Mouse (Mus musculus) kidney, postnatal 14 days (tissue): ENCODE data around the gene Olfr459.

ENCODE experiments used
- DNase-seq: peaks from one replicate; pipeline ENCODE4 v3.0.0; 2022; ENCODE audit warnings: mixed read lengths

Gene Olfr459

GRCm38 (mm10) chr6:41775077-41775476, at the start of gene Olfr459:
Olfr459 (minus strand) TSS chr6:41775177.
- DNase-seq, result no peak

- DNase-seq, result no peak
Observed at GRCm38 (mm10) chr6:41824086-41824485, 49.1 kb upstream of the Olfr459 start.

GRCm38 (mm10) chr6:41786700-41787099, 11.7 kb upstream of the Olfr459 start:
- DNase-seq, result no peak

GRCm38 (mm10) chr6:41775721-41776120, 744 bp upstream of the Olfr459 start:
- no peak for DNase-seq

- DNase-seq, result no peak
Observed at GRCm38 (mm10) chr6:41769872-41770271, 5.1 kb downstream of the Olfr459 start.

- no peak for DNase-seq
Observed at GRCm38 (mm10) chr6:41764306-41764705, 10.7 kb downstream of the Olfr459 start.

GRCm38 (mm10) chr6:41762370-41762757, 12.6 kb downstream of the Olfr459 start:
- no peak for DNase-seq

GRCm38 (mm10) chr6:41761702-41762369, 13.1 kb downstream of the Olfr459 start:
- DNase-seq, result peak; percentile 66

- no peak for DNase-seq
Observed at GRCm38 (mm10) chr6:41759618-41760017, 15.4 kb downstream of the Olfr459 start.

- no peak for DNase-seq
Observed at GRCm38 (mm10) chr6:41758421-41758820, 16.6 kb downstream of the Olfr459 start.

- no peak for DNase-seq
Observed at GRCm38 (mm10) chr6:41757199-41757598, 17.8 kb downstream of the Olfr459 start.

- DNase-seq, result no peak
Observed at GRCm38 (mm10) chr6:41754626-41755025, 20.4 kb downstream of the Olfr459 start.

- no peak for DNase-seq
Observed at GRCm38 (mm10) chr6:41744664-41745392, 30.1 kb downstream of the Olfr459 start.

- DNase-seq, result no peak
Observed at GRCm38 (mm10) chr6:41741101-41741500, 33.9 kb downstream of the Olfr459 start.

- no peak for DNase-seq
Observed at GRCm38 (mm10) chr6:41734719-41735470, 40.1 kb downstream of the Olfr459 start.

- DNase-seq, result no peak
Observed at GRCm38 (mm10) chr6:41727989-41728609, 46.9 kb downstream of the Olfr459 start.

- DNase-seq, result no peak
Observed at GRCm38 (mm10) chr6:41721430-41721829, 53.5 kb downstream of the Olfr459 start.
